ENCODE assay signal across 9 mouse cellular contexts in genomic region chr15:99017355-99017761, GRCm38 (mm10). TPM values are rescaled to one million over a fixed set of nuclear protein-coding genes. Genes with fewer than 3 reads are reported as not detected.
DNase-seq lines count a peak whose midpoint lies in the region; ATAC-seq and TF ChIP-seq lines count a peak whose summit lies in the region.
"Had no signal": no experiment of that assay in that cellular context is flagged by ENCODE, and none has a peak within 500 bp of the region (broad histone marks: within the 10 kb centered on the region; RNA-seq: fewer than 3 reads in every experiment).

No protein-coding gene starts in this region.

- WGBS in liver, embryonic 15.5 days (ENCODE audit: insufficient replicate concordance), result 50% methylated on average over 8 of the region's 8 CpGs

- H3K4me1 ChIP-seq in liver, embryonic 15.5 days (replicated peaks), result peaks cover 4% of the 10 kb centered on the region; the same call in 1 of the 2 replicates

- no peaks in the 10 kb centered on the region for H3K36me3 ChIP-seq in liver, embryonic 15.5 days (replicated peaks)

- no peaks in the 10 kb centered on the region for H3K27me3 ChIP-seq in Patski
- H3K27me3 ChIP-seq in liver, embryonic 15.5 days, result 0 out of 2 replicates have a peak, but pooled peaks cover 7% of the 10 kb centered on the region

- no peak overlapping the region for H3K4me3 ChIP-seq in liver, embryonic 15.5 days (replicated peaks)

- no peak overlapping the region; the same call in 1 of the 2 replicates for H3K4me2 ChIP-seq in liver, embryonic 15.5 days

- TF ChIP-seq CTCF in Patski (IDR thresholded peaks at IDR 0.05), result no peak

- CTCF ChIA-PET in Patski (lab: Charles Lee), result interaction anchor here (1.1 to 2.0 kb wide), 9 partner anchors 9 to 138 kb away, joined by 3 to 11 read pairs (median 5); no protein-coding TSS in a partner anchor

- peak; percentile 87 for ATAC-seq in Patski
- peak; percentile 61; the same call in 1 of the 2 replicates for ATAC-seq in liver, embryonic 15.5 days (ENCODE audit: insufficient read depth)
- no peak for ATAC-seq in megakaryocyte-erythroid progenitor cell, adult 5-6 weeks (replicated peaks; ENCODE audit: low FRiP score, low TSS enrichment, poor library complexity, severe bottlenecking)

- DNase-seq in A20 (ENCODE audit: low read depth, low spot score) (peak; percentile 33), Patski (ENCODE audit: low read depth, low spot score) (no peak)
- DNase-seq in kidney, adult 9 months, result peak; percentile 74
- no peak for DNase-seq in lung, postnatal 36 days
- DNase-seq in frontal cortex, postnatal 36 days (ENCODE audit: low spot score in 2 of 2), result no peak
- DNase-seq: thymus, postnatal 25 days had no signal

- peaks cover 6% of the 10 kb centered on the region; the same call in 1 of the 2 replicates for H3K9me3 ChIP-seq in liver, embryonic 15.5 days (replicated peaks)

- POLR2A ChIA-PET in Patski (lab: Charles Lee), result no interaction called here

- H3K27ac ChIP-seq in liver, embryonic 15.5 days (replicated peaks), result peak overlapping the region; percentile 51

- in situ Hi-C loops in Patski (cut with MboI; ENCODE audit: low pct_unique_long_range_greater_than_20kb), result no loop called here

- H3K9ac ChIP-seq in liver, embryonic 15.5 days, result no peak overlapping the region

RNA-seq across cellular contexts. Expression of gene Tuba1c, which starts 12.3 kb away (rescaled TPM):
- polyA plus RNA-seq in Patski (2021), result 210 TPM
- polyA plus RNA-seq in liver, embryonic 15.5 days (2015; fragmentation: Nextera tagmentation; extraction: Ambion mirVana), result 271 and 291 TPM in 2 replicates
- 85.6 and 109 TPM in 2 replicates for total RNA-seq in megakaryocyte-erythroid progenitor cell, adult 5-6 weeks (2014; fragmentation: Nextera tagmentation)
- total RNA-seq in megakaryocyte-erythroid progenitor cell, adult 5-6 weeks (2017), result 34.5 and 41.4 TPM in 2 replicates

RNA-seq across cellular contexts. Expression of gene Prph, which starts 37.6 kb away (rescaled TPM):
- 0.76 TPM for polyA plus RNA-seq in Patski (2021)
- polyA plus RNA-seq in liver, embryonic 15.5 days (2015; fragmentation: Nextera tagmentation; extraction: Ambion mirVana), result 0.83 and 1.2 TPM in 2 replicates
- not detected in 2 replicates for total RNA-seq in megakaryocyte-erythroid progenitor cell, adult 5-6 weeks (2014; fragmentation: Nextera tagmentation)
- total RNA-seq in megakaryocyte-erythroid progenitor cell, adult 5-6 weeks (2017), result not detected in 2 replicates
- total RNA-seq: hematopoietic stem cell, adult 5-6 weeks had no signal

RNA-seq across cellular contexts. Expression of gene Troap, which starts 57.0 kb away (rescaled TPM):
- polyA plus RNA-seq in Patski (2021), result 23.7 TPM
- polyA plus RNA-seq in liver, embryonic 15.5 days (2015; fragmentation: Nextera tagmentation; extraction: Ambion mirVana), result 14.6 and 15.9 TPM in 2 replicates
- total RNA-seq in megakaryocyte-erythroid progenitor cell, adult 5-6 weeks (2014; fragmentation: Nextera tagmentation), result 25.0 and 40.8 TPM in 2 replicates
- total RNA-seq in megakaryocyte-erythroid progenitor cell, adult 5-6 weeks (2017), result 6.6 and 37.9 TPM in 2 replicates

Comparison
In these comparisons a context has a peak if more than half of its experiments do, and no peak if none do; other contexts are left out.
1. DNase-seq: peak in A20 (single experiment) and kidney, adult 9 months (single experiment); none in Patski (single experiment), lung, postnatal 36 days (single experiment) and frontal cortex, postnatal 36 days (0 of 2).